Mouse (Mus musculus): ENCODE data around the gene Olfr318.

DNA sequence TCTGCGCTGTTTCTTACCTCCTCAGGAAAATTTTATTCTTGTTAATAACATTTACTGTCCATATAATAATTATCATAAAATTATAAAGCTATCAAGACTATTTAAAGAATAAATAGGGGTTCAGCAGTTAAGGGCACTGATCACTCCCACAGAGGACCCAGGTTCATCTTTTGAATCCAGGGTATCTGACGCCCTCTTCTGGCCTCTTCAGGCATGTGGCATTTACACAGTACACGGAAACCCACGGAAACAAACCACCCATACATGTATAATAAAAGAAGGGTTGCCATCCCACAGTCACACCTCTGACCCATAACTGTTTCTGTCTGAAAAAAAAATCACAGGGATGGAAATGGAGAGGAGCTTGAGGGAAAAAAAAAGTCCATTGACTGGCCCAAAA lies 52.0 kb downstream of the Olfr318 start:
- no peak for TF ChIP-seq GATA1 (IDR thresholded peaks at IDR 0.05; ENCODE audit: low read length)
- TF ChIP-seq TAL1 (IDR thresholded peaks at IDR 0.05; ENCODE audit: low read length), result no peak
